Mouse (Mus musculus) myocyte (in vitro differentiated cells): ENCODE measurements around the gene Mus81. TPM values are rescaled to one million over a fixed set of nuclear protein-coding genes. Genes with fewer than 3 reads are reported as not detected.

ENCODE experiments used
- H3K27me3 ChIP-seq: one replicate; pipeline ENCODE4 v1.6.1; 2011; ENCODE audit not compliant: control insufficient read depth, insufficient read depth, insufficient read length
- H3K36me3 ChIP-seq: one replicate; pipeline ENCODE4 v1.6.1; 2011; ENCODE audit not compliant: control insufficient read depth, insufficient read depth
- H3K4me2 ChIP-seq: one replicate; pipeline ENCODE4 v1.6.1; 2011; ENCODE audit warnings: low read depth, control low read depth
- H3K4me3 ChIP-seq: one replicate; pipeline ENCODE4 v1.5.1; 2011; ENCODE audit warnings: mild to moderate bottlenecking, control low read depth, moderate library complexity
- H3K79me2 ChIP-seq: one replicate; pipeline ENCODE4 v1.6.1; 2011; ENCODE audit not compliant: control insufficient read depth, insufficient read depth
- H3ac ChIP-seq: one replicate; pipeline ENCODE4 v1.6.1; 2011; ENCODE audit not compliant: control insufficient read depth, insufficient read length
- CEBPB ChIP-seq: IDR thresholded peaks from 2 replicates; pipeline ENCODE4 v1.6.1; 2011; ENCODE audit warnings: mild to moderate bottlenecking, moderate library complexity; ENCODE audit not compliant: poor library complexity, insufficient read depth, severe bottlenecking
- E2F4 ChIP-seq: IDR thresholded peaks from one replicate; pipeline ENCODE4 v1.6.1; 2011; ENCODE audit warnings: mild to moderate bottlenecking, control low read depth, moderate library complexity; ENCODE audit not compliant: insufficient read depth
- MAX ChIP-seq: IDR thresholded peaks from one replicate; pipeline ENCODE4 v1.6.1; 2011; ENCODE audit warnings: low read depth, mild to moderate bottlenecking, control low read depth
- MYOD1 ChIP-seq, 3 experiments: IDR thresholded peaks; one replicate each; pipeline ENCODE4 v1.6.1; 2011; ENCODE audit warnings: control low read depth in 2 of 3, low read depth in 2 of 3, mild to moderate bottlenecking in 2 of 3, moderate library complexity in 1 of 3; ENCODE audit not compliant: insufficient read length in 2 of 3, control insufficient read depth in 1 of 3
- MYOG ChIP-seq, 3 experiments: IDR thresholded peaks; one replicate each; pipeline ENCODE4 v1.6.1; 2011; ENCODE audit warnings: control low read depth in 2 of 3, low read depth in 2 of 3, mild to moderate bottlenecking in 2 of 3; ENCODE audit not compliant: insufficient read length in 2 of 3, control insufficient read depth in 1 of 3, insufficient read depth in 1 of 3
- POLR2A ChIP-seq: IDR thresholded peaks from one replicate; pipeline ENCODE4 v1.6.1; 2011; ENCODE audit warnings: low read depth, mild to moderate bottlenecking, control low read depth, moderate library complexity; ENCODE audit not compliant: insufficient read length
- POLR2AphosphoS2 ChIP-seq: IDR thresholded peaks from one replicate; pipeline ENCODE4 v1.6.1; 2011; ENCODE audit warnings: low read depth, control low read depth; ENCODE audit not compliant: insufficient read length
- REST ChIP-seq: IDR thresholded peaks from one replicate; pipeline ENCODE4 v1.6.1; 2011; ENCODE audit warnings: mild to moderate bottlenecking, control low read depth, moderate library complexity; ENCODE audit not compliant: insufficient read depth, insufficient read length
- SRF ChIP-seq: IDR thresholded peaks from one replicate; pipeline ENCODE4 v1.6.1; 2011; ENCODE audit warnings: low read depth; ENCODE audit not compliant: control insufficient read depth, insufficient read length
- TCF12 ChIP-seq: IDR thresholded peaks from one replicate; pipeline ENCODE4 v1.6.1; 2011; ENCODE audit warnings: mild to moderate bottlenecking, control low read depth; ENCODE audit not compliant: poor library complexity, insufficient read depth, severe bottlenecking
- TCF3 ChIP-seq: IDR thresholded peaks from one replicate; pipeline ENCODE4 v1.6.1; 2011; ENCODE audit warnings: low read depth, control low read depth; ENCODE audit not compliant: insufficient read length
- USF1 ChIP-seq: IDR thresholded peaks from one replicate; pipeline ENCODE4 v1.6.1; 2011; ENCODE audit warnings: low read depth, mild to moderate bottlenecking, control low read depth, moderate library complexity
- polyA plus RNA-seq: library from polyadenylated mRNA; unstranded; fragments of >200 nt; fragmentation: generic; extraction: Trizol; gene quantifications from one replicate; pipeline ENCODE4 v1.2.1, GENCODE M21; 2012; ENCODE audit warnings: missing spikeins

Gene Mus81
- 66.4 TPM for polyA plus RNA-seq

- TF ChIP-seq SRF (peak; percentile 33), MAX (no peak), USF1 (peak; percentile 14), TCF3 (no peak), MYOD1 (IDR thresholded peaks at IDR 0.05; ENCODE audit: control insufficient read depth in 1 of 3, insufficient read length in 2 of 3, low read depth in 2 of 3) (peak in 1 of 3 experiments; percentile 81), REST (no peak), MYOG (IDR thresholded peaks at IDR 0.05; ENCODE audit: control insufficient read depth in 1 of 3, insufficient read depth in 1 of 3, insufficient read length in 2 of 3, low read depth in 2 of 3) (peak; percentile 36 to 80 (median 46)), POLR2A (peak; percentile 84), POLR2AphosphoS2 (peak; percentile 79)
- H3ac ChIP-seq: peak within 1 kb of the TSS; percentile 35
- peak within 1 kb of the TSS; percentile 85 for H3K4me3 ChIP-seq
- peaks cover 28% of the 10 kb centered on the region for H3K36me3 ChIP-seq
- peaks cover 36% of the 10 kb centered on the region for H3K79me2 ChIP-seq
- H3K27me3 ChIP-seq: no peaks in the 10 kb centered on the region
- H3K4me2 ChIP-seq: peak within 1 kb of the TSS; percentile 98
These were observed at the start of gene Mus81 for GRCm38 (mm10) chr19:5487768-5488550. TSS of gene Mus81 (minus strand) at chr19:5488402.

- Histone ChIP-seq H3ac (no peak overlapping the region), H3K4me3 (no peak overlapping the region), H3K36me3 (no peaks in the 10 kb centered on the region), H3K27me3 (no peaks in the 10 kb centered on the region), H3K4me2 (no peak overlapping the region), H3K79me2 (no peaks in the 10 kb centered on the region)
- TF ChIP-seq USF1: peak; percentile 22
- no peak for TF ChIP-seq MYOD1 (IDR thresholded peaks at IDR 0.05; ENCODE audit: control insufficient read depth in 1 of 3, insufficient read length in 2 of 3, low read depth in 2 of 3)
These were observed 44.3 kb upstream of the Mus81 start for GRCm38 (mm10) chr19:5532520-5532919.

GRCm38 (mm10) chr19:5530138-5530524, 41.9 kb upstream of the Mus81 start:
- H3K36me3 ChIP-seq: no peaks in the 10 kb centered on the region
- no peak overlapping the region for H3ac ChIP-seq
- H3K79me2 ChIP-seq: no peaks in the 10 kb centered on the region
- no peak for TF ChIP-seq POLR2A
- no peak for TF ChIP-seq POLR2AphosphoS2
- no peak for TF ChIP-seq USF1
- no peak for TF ChIP-seq MAX
- TF ChIP-seq E2F4: no peak
- TF ChIP-seq TCF12: no peak
- no peak for TF ChIP-seq MYOG (IDR thresholded peaks at IDR 0.05; ENCODE audit: control insufficient read depth in 1 of 3, insufficient read depth in 1 of 3, insufficient read length in 2 of 3, low read depth in 2 of 3)
- TF ChIP-seq SRF: no peak
- no peak for TF ChIP-seq REST
- TF ChIP-seq CEBPB: no peak
- no peak for TF ChIP-seq MYOD1 (IDR thresholded peaks at IDR 0.05; ENCODE audit: control insufficient read depth in 1 of 3, insufficient read length in 2 of 3, low read depth in 2 of 3)
- TF ChIP-seq TCF3: no peak
- peak overlapping the region; percentile 12 for H3K4me3 ChIP-seq
- peak overlapping the region; percentile 85 for H3K4me2 ChIP-seq
- no peaks in the 10 kb centered on the region for H3K27me3 ChIP-seq

- peak overlapping the region; percentile 12 for H3K4me3 ChIP-seq
- H3ac ChIP-seq: no peak overlapping the region
- no peaks in the 10 kb centered on the region for H3K79me2 ChIP-seq
- H3K36me3 ChIP-seq: no peaks in the 10 kb centered on the region
- TF ChIP-seq CEBPB (no peak), MYOG (IDR thresholded peaks at IDR 0.05; ENCODE audit: control insufficient read depth in 1 of 3, insufficient read depth in 1 of 3, insufficient read length in 2 of 3, low read depth in 2 of 3) (peak in 2 of 3 experiments; percentile 32 to 57), TCF12 (no peak), MYOD1 (IDR thresholded peaks at IDR 0.05; ENCODE audit: control insufficient read depth in 1 of 3, insufficient read length in 2 of 3, low read depth in 2 of 3) (peak in 2 of 3 experiments; percentile 54 to 66)
- no peaks in the 10 kb centered on the region for H3K27me3 ChIP-seq
- peak overlapping the region; percentile 85 for H3K4me2 ChIP-seq
These were observed 41.3 kb upstream of the Mus81 start for GRCm38 (mm10) chr19:5529325-5530137.

- Histone ChIP-seq H3ac (no peak overlapping the region), H3K27me3 (no peaks in the 10 kb centered on the region), H3K36me3 (no peaks in the 10 kb centered on the region), H3K4me3 (no peak overlapping the region), H3K79me2 (no peaks in the 10 kb centered on the region), H3K4me2 (no peak overlapping the region)
- TF ChIP-seq MYOG (IDR thresholded peaks at IDR 0.05; ENCODE audit: control insufficient read depth in 1 of 3, insufficient read depth in 1 of 3, insufficient read length in 2 of 3, low read depth in 2 of 3): peak in 1 of 3 experiments; percentile 44
- TF ChIP-seq CEBPB: no peak
- TF ChIP-seq E2F4: no peak
- TF ChIP-seq MYOD1 (IDR thresholded peaks at IDR 0.05; ENCODE audit: control insufficient read depth in 1 of 3, insufficient read length in 2 of 3, low read depth in 2 of 3): peak in 1 of 3 experiments; percentile 53
- TF ChIP-seq POLR2A: no peak
These were observed 37.0 kb upstream of the Mus81 start for GRCm38 (mm10) chr19:5525204-5525603.
